Mouse (Mus musculus): ENCODE results near the gene Urah. TPM values are rescaled to one million over a fixed set of nuclear protein-coding genes. Genes with fewer than 3 reads are reported as not detected.

Urah gene
- polyA plus RNA-seq, 1 experiment = 15.9 TPM

DNA sequence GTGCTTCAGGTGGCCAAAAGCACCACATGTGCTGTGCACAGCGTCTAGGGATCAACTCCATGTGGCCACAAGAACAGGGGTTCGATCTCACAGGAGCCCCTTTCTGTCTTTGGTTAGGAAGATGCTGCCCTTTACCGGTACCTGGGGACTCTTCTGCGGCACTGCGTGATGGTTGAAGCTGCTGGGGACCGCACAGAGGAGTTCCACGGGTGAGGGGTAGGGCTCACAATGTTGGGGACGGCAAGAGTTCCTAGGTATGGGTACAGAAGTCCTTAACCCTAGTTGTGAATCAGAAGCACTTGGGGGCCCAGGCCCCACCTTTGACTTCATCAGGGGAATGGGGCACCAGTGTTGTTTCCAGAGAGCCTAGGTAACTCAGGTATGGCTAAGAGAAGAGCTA, 23.9 kb downstream of the Urah start:
- TF ChIP-seq POLR2A (IDR thresholded peaks at IDR 0.05; ENCODE audit: control insufficient read depth, extremely low read depth, insufficient read depth, low read length, poor library complexity) = no peak
- TF ChIP-seq CTCF (IDR thresholded peaks at IDR 0.05; ENCODE audit: borderline replicate concordance, control insufficient read depth, extremely low read depth, insufficient read depth, low read length, poor library complexity) = no peak
- Histone ChIP-seq H3K36me3 (ENCODE audit: control insufficient read depth, insufficient read depth, low read length) (peaks cover 34% of the 10 kb centered on the region), H3K4me3 (ENCODE audit: control insufficient read depth, insufficient read depth, low read length) (no peak overlapping the region), H3K27me3 (ENCODE audit: control insufficient read depth, insufficient read depth, low read length) (no peaks in the 10 kb centered on the region), H3K27ac (ENCODE audit: control insufficient read depth, insufficient read depth, low read length) (no peak overlapping the region), H3K4me1 (replicated peaks; ENCODE audit: control insufficient read depth, insufficient read depth, low read length) (peaks cover 27% of the 10 kb centered on the region)
- WGBS = 89% methylated on average over 8 of the region's 8 CpGs
- DNase-seq = no peak

DNA sequence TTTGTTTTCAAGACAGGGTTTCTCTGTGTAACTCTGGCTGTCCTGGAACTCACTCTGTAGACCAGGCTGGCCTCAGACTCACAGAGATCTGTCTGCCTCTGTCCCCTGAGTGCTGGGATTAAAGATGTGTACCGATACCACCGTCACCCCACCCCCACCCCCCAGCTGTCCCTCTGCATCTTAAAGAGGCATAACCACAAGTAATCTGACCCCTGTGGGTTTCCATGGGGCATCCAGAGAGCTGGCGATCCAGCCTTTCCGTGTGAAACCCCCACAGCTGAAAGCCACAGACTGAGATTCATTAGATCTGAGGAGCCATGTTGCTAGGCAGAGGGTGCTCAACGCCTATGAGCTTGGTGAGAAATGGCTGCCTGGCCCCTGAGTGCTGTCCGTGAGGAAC, 25.2 kb downstream of the Urah start:
- 85% methylated on average over 6 of the region's 6 CpGs for WGBS
- Histone ChIP-seq H3K36me3 (ENCODE audit: control insufficient read depth, insufficient read depth, low read length) (peaks cover 39% of the 10 kb centered on the region), H3K4me3 (ENCODE audit: control insufficient read depth, insufficient read depth, low read length) (no peak overlapping the region), H3K27ac (ENCODE audit: control insufficient read depth, insufficient read depth, low read length) (no peak overlapping the region), H3K27me3 (ENCODE audit: control insufficient read depth, insufficient read depth, low read length) (no peaks in the 10 kb centered on the region), H3K4me1 (replicated peaks; ENCODE audit: control insufficient read depth, insufficient read depth, low read length) (peaks cover 25% of the 10 kb centered on the region)
- DNase-seq = no peak
- no peak for TF ChIP-seq CTCF (IDR thresholded peaks at IDR 0.05; ENCODE audit: borderline replicate concordance, control insufficient read depth, extremely low read depth, insufficient read depth, low read length, poor library complexity)
- TF ChIP-seq POLR2A (IDR thresholded peaks at IDR 0.05; ENCODE audit: control insufficient read depth, extremely low read depth, insufficient read depth, low read length, poor library complexity) = no peak

DNA sequence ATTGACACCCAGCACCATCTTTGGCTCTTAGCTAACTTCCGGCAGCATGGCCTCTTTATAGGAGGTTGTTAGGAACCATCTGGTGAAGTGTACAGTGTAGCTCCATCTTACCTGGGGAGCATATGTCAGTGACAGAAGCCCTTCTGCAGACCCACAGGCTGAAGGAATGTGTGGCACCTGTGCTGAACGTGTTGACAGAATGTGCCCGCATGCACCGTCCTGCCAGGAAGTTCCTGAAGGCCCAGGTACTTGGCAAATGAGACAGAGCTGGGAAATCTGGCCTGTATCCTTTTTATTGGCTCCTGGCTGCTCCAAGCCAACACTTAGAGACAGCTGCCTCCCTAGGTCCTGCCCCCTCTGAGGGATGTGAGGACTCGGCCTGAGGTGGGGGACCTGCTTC, 25.9 kb downstream of the Urah start:
- Histone ChIP-seq H3K27me3 (ENCODE audit: control insufficient read depth, insufficient read depth, low read length) (no peaks in the 10 kb centered on the region), H3K4me3 (ENCODE audit: control insufficient read depth, insufficient read depth, low read length) (no peak overlapping the region), H3K36me3 (ENCODE audit: control insufficient read depth, insufficient read depth, low read length) (peaks cover 39% of the 10 kb centered on the region), H3K27ac (ENCODE audit: control insufficient read depth, insufficient read depth, low read length) (no peak overlapping the region), H3K4me1 (replicated peaks; ENCODE audit: control insufficient read depth, insufficient read depth, low read length) (peaks cover 19% of the 10 kb centered on the region)
- no peak for DNase-seq
- 98% methylated on average over 5 of the region's 5 CpGs for WGBS
- TF ChIP-seq CTCF (IDR thresholded peaks at IDR 0.05; ENCODE audit: borderline replicate concordance, control insufficient read depth, extremely low read depth, insufficient read depth, low read length, poor library complexity) = no peak
- TF ChIP-seq POLR2A (IDR thresholded peaks at IDR 0.05; ENCODE audit: control insufficient read depth, extremely low read depth, insufficient read depth, low read length, poor library complexity) = no peak

DNA sequence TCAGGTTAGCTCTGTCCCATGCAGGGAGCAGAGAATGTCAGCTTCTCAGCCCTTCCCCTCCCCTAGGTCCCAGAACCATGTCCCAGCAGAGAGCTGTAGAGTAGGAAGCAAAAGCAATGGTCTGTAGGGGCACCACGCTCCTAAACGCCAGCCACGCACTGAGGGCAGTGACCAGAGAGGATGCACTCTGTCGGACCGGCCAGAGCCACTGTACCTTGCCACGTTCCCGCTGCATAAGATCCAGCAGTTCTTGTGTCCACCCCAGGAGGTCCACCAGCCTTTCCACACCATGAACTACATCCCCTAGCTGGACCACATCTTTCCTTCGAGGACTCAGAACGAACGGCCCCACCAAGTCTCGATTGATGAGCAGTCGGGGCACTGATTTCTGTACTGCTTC, 29.9 kb downstream of the Urah start:
- Histone ChIP-seq H3K27ac (ENCODE audit: control insufficient read depth, insufficient read depth, low read length) (no peak overlapping the region), H3K4me3 (ENCODE audit: control insufficient read depth, insufficient read depth, low read length) (no peak overlapping the region), H3K27me3 (ENCODE audit: control insufficient read depth, insufficient read depth, low read length) (no peaks in the 10 kb centered on the region), H3K36me3 (ENCODE audit: control insufficient read depth, insufficient read depth, low read length) (peaks cover 39% of the 10 kb centered on the region), H3K4me1 (replicated peaks; ENCODE audit: control insufficient read depth, insufficient read depth, low read length) (no peaks in the 10 kb centered on the region)
- no peak for TF ChIP-seq POLR2A (IDR thresholded peaks at IDR 0.05; ENCODE audit: control insufficient read depth, extremely low read depth, insufficient read depth, low read length, poor library complexity)
- no peak for TF ChIP-seq CTCF (IDR thresholded peaks at IDR 0.05; ENCODE audit: borderline replicate concordance, control insufficient read depth, extremely low read depth, insufficient read depth, low read length, poor library complexity)
- DNase-seq = no peak
- 96% methylated on average over 12 of the region's 12 CpGs for WGBS

DNA sequence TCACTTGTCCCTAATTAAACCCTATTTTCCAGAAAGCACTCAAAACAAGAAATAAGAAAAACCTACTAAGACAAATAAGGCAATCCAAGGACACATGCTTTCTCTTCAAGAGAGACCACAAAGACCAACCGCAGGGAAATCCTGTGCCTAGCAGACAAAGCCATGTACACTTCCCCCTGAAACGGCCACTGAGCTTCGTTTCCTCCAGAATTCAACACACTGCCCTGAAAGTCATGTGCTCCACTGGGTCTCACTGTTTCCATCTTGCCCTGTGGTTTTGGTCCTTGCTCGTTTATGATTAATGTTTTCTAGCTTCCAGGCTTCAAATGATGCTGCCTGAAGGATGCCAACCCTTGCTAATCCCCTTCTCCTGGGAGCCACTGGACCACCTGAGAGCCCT, 39.4 kb downstream of the Urah start:
- 6% methylated on average over 4 of the region's 4 CpGs for WGBS
- DNase-seq = no peak
- TF ChIP-seq CTCF (IDR thresholded peaks at IDR 0.05; ENCODE audit: borderline replicate concordance, control insufficient read depth, extremely low read depth, insufficient read depth, low read length, poor library complexity) (no peak), POLR2A (IDR thresholded peaks at IDR 0.05; ENCODE audit: control insufficient read depth, extremely low read depth, insufficient read depth, low read length, poor library complexity) (no peak)
- Histone ChIP-seq H3K27ac (ENCODE audit: control insufficient read depth, insufficient read depth, low read length) (no peak overlapping the region), H3K27me3 (ENCODE audit: control insufficient read depth, insufficient read depth, low read length) (no peaks in the 10 kb centered on the region), H3K4me3 (ENCODE audit: control insufficient read depth, insufficient read depth, low read length) (no peak overlapping the region), H3K36me3 (ENCODE audit: control insufficient read depth, insufficient read depth, low read length) (no peaks in the 10 kb centered on the region), H3K4me1 (replicated peaks; ENCODE audit: control insufficient read depth, insufficient read depth, low read length) (peaks cover 7% of the 10 kb centered on the region)

DNA sequence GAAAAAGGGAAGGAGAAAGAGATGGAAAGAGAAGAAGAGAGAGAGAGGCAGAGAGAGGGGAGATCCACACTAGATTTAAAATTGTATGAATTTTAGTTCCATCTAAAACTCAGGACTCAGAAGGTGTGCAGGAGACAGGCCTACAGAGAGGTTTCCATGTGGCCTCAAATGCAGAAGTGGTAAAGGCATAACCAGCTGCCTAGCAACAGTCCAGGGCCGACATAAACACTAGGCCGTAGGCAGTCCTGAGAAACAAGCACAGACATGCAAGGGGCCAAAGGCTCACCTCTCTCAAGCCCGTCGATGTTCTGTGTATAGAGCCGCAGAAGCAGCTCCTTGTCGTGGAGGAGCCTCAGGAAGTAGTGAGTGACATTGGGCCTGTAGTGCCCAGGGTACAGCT, 42.5 kb downstream of the Urah start:
- no peak for DNase-seq
- Histone ChIP-seq H3K27ac (ENCODE audit: control insufficient read depth, insufficient read depth, low read length) (no peak overlapping the region), H3K4me3 (ENCODE audit: control insufficient read depth, insufficient read depth, low read length) (no peak overlapping the region), H3K36me3 (ENCODE audit: control insufficient read depth, insufficient read depth, low read length) (no peaks in the 10 kb centered on the region), H3K27me3 (ENCODE audit: control insufficient read depth, insufficient read depth, low read length) (no peaks in the 10 kb centered on the region), H3K4me1 (replicated peaks; ENCODE audit: control insufficient read depth, insufficient read depth, low read length) (peaks cover 13% of the 10 kb centered on the region)
- 55% methylated on average over 6 of the region's 6 CpGs for whole genome bisulfite sequencing
- TF ChIP-seq POLR2A (IDR thresholded peaks at IDR 0.05; ENCODE audit: control insufficient read depth, extremely low read depth, insufficient read depth, low read length, poor library complexity) = no peak
- TF ChIP-seq CTCF (IDR thresholded peaks at IDR 0.05; ENCODE audit: borderline replicate concordance, control insufficient read depth, extremely low read depth, insufficient read depth, low read length, poor library complexity) = no peak

DNA sequence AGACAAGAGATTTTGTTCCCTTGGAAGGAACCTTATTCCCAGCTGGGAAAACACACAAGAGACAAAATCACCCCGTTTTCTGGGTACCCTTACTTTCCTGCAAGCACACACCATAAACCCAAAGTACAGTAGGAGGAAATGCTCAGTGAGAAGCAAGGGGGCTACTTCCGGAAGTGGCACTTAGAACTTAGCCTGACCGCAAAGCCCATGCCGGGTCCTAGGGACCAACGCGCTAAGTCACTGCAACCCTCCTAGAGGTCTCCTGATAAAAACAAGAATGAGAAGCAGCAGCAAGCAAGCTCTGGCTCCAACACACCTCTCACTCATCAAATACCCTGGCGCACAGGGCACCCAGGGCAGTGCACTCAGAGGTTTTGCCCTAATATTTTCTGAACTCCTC, 44.5 kb downstream of the Urah start:
- H3K4me3 ChIP-seq (ENCODE audit: control insufficient read depth, insufficient read depth, low read length) = no peak overlapping the region
- H3K27me3 ChIP-seq (ENCODE audit: control insufficient read depth, insufficient read depth, low read length) = no peaks in the 10 kb centered on the region
- 13% methylated on average over 7 of the region's 7 CpGs for WGBS

More for the DNA sequence above, 44.5 kb downstream of the Urah start:
- TF ChIP-seq CTCF (IDR thresholded peaks at IDR 0.05; ENCODE audit: borderline replicate concordance, control insufficient read depth, extremely low read depth, insufficient read depth, low read length, poor library complexity) (no peak), POLR2A (IDR thresholded peaks at IDR 0.05; ENCODE audit: control insufficient read depth, extremely low read depth, insufficient read depth, low read length, poor library complexity) (no peak)
- H3K36me3 ChIP-seq (ENCODE audit: control insufficient read depth, insufficient read depth, low read length) = no peaks in the 10 kb centered on the region
- DNase-seq = no peak
- H3K4me1 ChIP-seq (replicated peaks; ENCODE audit: control insufficient read depth, insufficient read depth, low read length) = peaks cover 17% of the 10 kb centered on the region
- peak overlapping the region; percentile 62; the same call in 1 of the 2 replicates for H3K27ac ChIP-seq (ENCODE audit: control insufficient read depth, insufficient read depth, low read length)
